Mouse (Mus musculus) spleen, adult 2 months (tissue): Measurements from ENCODE around the gene Crip3. TPM values are rescaled to one million over a fixed set of nuclear protein-coding genes. Genes with fewer than 3 reads are reported as not detected.

ENCODE experiments used
- DNase-seq, 2 experiments: peaks; one replicate each; pipeline versions ENCODE4 v3.0.0 to v3.0.0-alpha.2; 2012 to 2021; ENCODE audit warnings: low spot score in 2 of 2, low read depth in 1 of 2
- H3K27ac ChIP-seq: fragments of 200-500 bp; 2 replicates; pipeline ENCODE4 v1.5.1; 2012; ENCODE audit warnings: low read length, inconsistent platforms; ENCODE audit not compliant: insufficient read depth
- H3K27me3 ChIP-seq: fragments of 200-500 bp; 2 replicates; pipeline ENCODE4 v1.6.1; 2012; ENCODE audit warnings: mild to moderate bottlenecking, moderate library complexity, low read length, inconsistent platforms; ENCODE audit not compliant: control insufficient read depth, insufficient read depth
- H3K36me3 ChIP-seq: fragments of 200-500 bp; 2 replicates; pipeline ENCODE4 v1.6.1; 2012; ENCODE audit warnings: mild to moderate bottlenecking, low read length, inconsistent platforms; ENCODE audit not compliant: control insufficient read depth, insufficient read depth
- H3K4me1 ChIP-seq: fragments of 200-500 bp; 2 replicates; pipeline ENCODE4 v1.6.1; 2011; ENCODE audit warnings: inconsistent platforms; ENCODE audit not compliant: control insufficient read depth, insufficient read depth, insufficient read length
- H3K4me3 ChIP-seq: fragments of 200-500 bp; 2 replicates; pipeline ENCODE4 v1.5.1; 2011; ENCODE audit warnings: mild to moderate bottlenecking, inconsistent platforms; ENCODE audit not compliant: insufficient read depth, insufficient read length; ENCODE audit errors: extremely low read depth
- CTCF ChIP-seq: fragments of 200-500 bp; IDR thresholded peaks from 2 replicates; pipeline ENCODE4 v1.5.1; 2011; ENCODE audit warnings: mild to moderate bottlenecking, inconsistent platforms; ENCODE audit not compliant: insufficient read depth, insufficient read length, insufficient replicate concordance; ENCODE audit errors: extremely low read depth
- POLR2A ChIP-seq: fragments of 200-500 bp; IDR thresholded peaks from 2 replicates; pipeline ENCODE4 v1.6.1; 2011; ENCODE audit warnings: low read depth, low read length, inconsistent platforms
- WGBS: fragments of 180-500 bp; shearing (Covaris S2); methylation state at CpG from one replicate; pipeline ENCODE4 v1.1.7; 2018; 5-methylcytosine and 5-hydroxymethylcytosine counted together
- polyA plus RNA-seq: library from polyadenylated mRNA; depleted of rRNA; stranded (reverse); fragments of >200 nt; gene quantifications from 2 replicates; pipeline ENCODE4 v1.2.3, GENCODE M21; 2012

Crip3 gene
- polyA plus RNA-seq, 1 experiment: 8.9 TPM

GRCm38 (mm10) chr17:46455110-46455691 is 26.5 kb downstream of the Crip3 start:
- Histone ChIP-seq H3K27me3 (peaks cover 22% of the 10 kb centered on the region), H3K4me3 (no peak overlapping the region), H3K36me3 (no peaks in the 10 kb centered on the region), H3K4me1 (peaks cover 2% of the 10 kb centered on the region; the same call in 1 of the 2 replicates), H3K27ac (no peak overlapping the region)
- 2% methylated on average over 33 of the region's 33 CpGs for WGBS
- DNase-seq: no peak
- TF ChIP-seq CTCF: no peak

GRCm38 (mm10) chr17:46457791-46458190 is 29.1 kb downstream of the Crip3 start:
- 9% methylated on average over 10 of the region's 10 CpGs for WGBS
- Histone ChIP-seq H3K36me3 (no peaks in the 10 kb centered on the region), H3K27me3 (peaks cover 29% of the 10 kb centered on the region), H3K27ac (no peak overlapping the region), H3K4me1 (peaks cover 2% of the 10 kb centered on the region; the same call in 1 of the 2 replicates), H3K4me3 (no peak overlapping the region)
- DNase-seq: peak; percentile 19 to 55
- no peak for TF ChIP-seq POLR2A
- TF ChIP-seq CTCF: peak; percentile 52; the same call in 1 of the 2 replicates

- Histone ChIP-seq H3K36me3 (no peaks in the 10 kb centered on the region), H3K27me3 (peaks cover 27% of the 10 kb centered on the region), H3K4me1 (peaks cover 2% of the 10 kb centered on the region; the same call in 1 of the 2 replicates), H3K4me3 (no peak overlapping the region), H3K27ac (no peak overlapping the region)
- WGBS: 38% methylated on average over 3 of the region's 3 CpGs
- DNase-seq: no peak
- no peak for TF ChIP-seq POLR2A
- TF ChIP-seq CTCF: no peak
Observed at GRCm38 (mm10) chr17:46458439-46458838, 29.7 kb downstream of the Crip3 start.

- TF ChIP-seq POLR2A: no peak
- Histone ChIP-seq H3K4me3 (no peak overlapping the region), H3K4me1 (no peaks in the 10 kb centered on the region), H3K27ac (no peak overlapping the region), H3K27me3 (peaks cover 12% of the 10 kb centered on the region), H3K36me3 (no peaks in the 10 kb centered on the region)
- 2% methylated on average over 32 of the region's 32 CpGs for WGBS
- no peak for DNase-seq
Observed at GRCm38 (mm10) chr17:46460673-46461072, 31.9 kb downstream of the Crip3 start.

- peaks cover 7% of the 10 kb centered on the region for H3K27me3 ChIP-seq
- no peak for DNase-seq
- no peak overlapping the region for H3K27ac ChIP-seq
- WGBS: 14% methylated on average over 8 of the region's 8 CpGs
- H3K36me3 ChIP-seq: no peaks in the 10 kb centered on the region
- TF ChIP-seq CTCF: no peak
- H3K4me1 ChIP-seq: no peaks in the 10 kb centered on the region
- H3K4me3 ChIP-seq: no peak overlapping the region
Observed at GRCm38 (mm10) chr17:46461347-46461746, 32.6 kb downstream of the Crip3 start.

- Histone ChIP-seq H3K4me1 (no peaks in the 10 kb centered on the region), H3K36me3 (no peaks in the 10 kb centered on the region), H3K4me3 (no peak overlapping the region), H3K27ac (no peak overlapping the region), H3K27me3 (peaks cover 7% of the 10 kb centered on the region; the same call in 1 of the 2 replicates)
- no peak for DNase-seq
- TF ChIP-seq CTCF (no peak), POLR2A (no peak)
- 91% methylated on average over 5 of the region's 5 CpGs for WGBS
Observed at GRCm38 (mm10) chr17:46462226-46462625, 33.5 kb downstream of the Crip3 start.

- DNase-seq: no peak
- 88% methylated on average over 9 of the region's 9 CpGs for WGBS
Observed at GRCm38 (mm10) chr17:46467830-46468229, 39.1 kb downstream of the Crip3 start.

GRCm38 (mm10) chr17:46476601-46477000 is 47.9 kb downstream of the Crip3 start:
- no peak overlapping the region for H3K27ac ChIP-seq
- no peaks in the 10 kb centered on the region for H3K4me1 ChIP-seq
- WGBS: 71% methylated on average over 8 of the region's 8 CpGs
- no peaks in the 10 kb centered on the region for H3K27me3 ChIP-seq
- TF ChIP-seq POLR2A (no peak), CTCF (no peak)
- DNase-seq: no peak
- H3K4me3 ChIP-seq: no peak overlapping the region
- H3K36me3 ChIP-seq: no peaks in the 10 kb centered on the region

More at GRCm38 (mm10) chr17:46467830-46468229, 39.1 kb downstream of the Crip3 start:
- no peaks in the 10 kb centered on the region for H3K4me1 ChIP-seq
- H3K27me3 ChIP-seq: no peaks in the 10 kb centered on the region
- H3K36me3 ChIP-seq: no peaks in the 10 kb centered on the region
- no peak overlapping the region for H3K27ac ChIP-seq
- no peak overlapping the region for H3K4me3 ChIP-seq
- no peak for TF ChIP-seq CTCF
- no peak for TF ChIP-seq POLR2A
